Mouse (Mus musculus): ENCODE measurements around the gene Calcrl.
"Not testable (repeated sequence)": the region's sequence is repeated elsewhere in the genome, so short reads cannot be mapped to it uniquely, and the experiment has no call there.

Gene Calcrl

DNA sequence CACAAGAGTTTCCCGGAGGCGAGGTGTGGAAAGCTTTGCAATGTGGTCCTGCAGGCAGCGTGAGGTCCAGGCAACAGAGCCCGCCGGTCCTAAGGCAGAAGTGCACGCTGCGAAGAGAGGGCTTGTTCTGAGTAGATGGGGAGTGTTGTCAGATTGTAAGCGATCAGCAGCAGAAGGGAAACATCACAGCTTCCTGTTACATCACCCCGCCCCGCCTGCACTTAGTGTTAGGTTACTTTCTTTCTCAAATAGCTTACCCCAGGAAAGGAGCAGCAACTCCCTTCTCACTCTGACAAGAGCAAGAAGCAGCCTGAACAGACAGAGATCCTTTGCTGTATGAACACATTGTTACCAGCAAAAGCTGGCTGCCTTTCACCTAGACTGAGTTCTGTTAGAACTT lies at the start of gene Calcrl:
Gene Calcrl (minus strand): TSS at position 274 of the 400 bp plus-strand sequence.
- DNase-seq, result peak; percentile 77

DNA sequence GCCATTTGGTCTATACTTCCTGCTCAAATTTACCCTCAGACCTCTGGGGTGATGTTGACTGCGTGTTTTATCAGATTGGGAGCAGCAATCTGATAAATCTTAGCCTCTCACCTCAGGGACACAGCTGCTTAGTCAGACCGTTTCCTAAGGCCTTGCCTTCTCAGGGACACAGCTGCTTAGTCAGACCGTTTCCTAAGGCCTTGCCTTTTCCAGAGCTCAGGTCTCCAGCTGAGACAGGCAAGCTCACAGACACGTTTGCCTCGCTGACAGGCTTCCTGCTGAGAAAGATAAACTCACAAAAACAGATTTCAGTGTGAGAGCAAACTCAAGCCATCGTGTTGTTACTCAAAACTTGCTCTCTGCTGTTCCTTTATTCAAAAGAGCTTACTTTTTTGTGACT lies 49.4 kb upstream of the Calcrl start:
- no peak for DNase-seq

DNA sequence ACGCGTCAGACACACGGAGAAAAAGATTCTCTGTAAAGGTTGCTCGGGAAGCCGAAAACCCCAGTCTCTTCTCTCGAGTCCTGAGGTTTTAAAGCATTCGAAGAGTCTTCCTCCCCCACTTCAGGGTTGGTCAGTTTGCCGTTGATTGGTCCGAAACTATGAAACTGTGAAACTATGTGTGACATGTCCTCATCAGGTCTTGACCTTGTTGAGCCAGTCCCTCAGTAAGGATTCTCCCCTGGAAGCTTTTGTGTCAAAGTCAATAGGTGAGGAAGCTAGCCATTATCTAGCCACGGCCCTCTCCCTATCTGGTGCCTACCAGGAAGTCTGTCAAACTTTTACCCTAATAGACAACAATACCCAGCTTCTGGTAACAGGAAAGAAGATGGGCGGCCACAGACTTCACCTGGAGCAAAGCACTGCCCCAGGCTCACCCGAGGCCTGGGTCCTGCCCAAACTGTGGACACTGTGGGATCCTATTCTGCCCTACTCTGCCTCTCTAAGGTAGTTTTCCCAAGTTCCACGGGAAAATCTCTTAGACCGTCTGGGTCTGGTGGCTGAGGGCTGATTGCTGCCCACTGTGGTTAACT lies 48.8 kb upstream of the Calcrl start:
- no peak for DNase-seq

DNA sequence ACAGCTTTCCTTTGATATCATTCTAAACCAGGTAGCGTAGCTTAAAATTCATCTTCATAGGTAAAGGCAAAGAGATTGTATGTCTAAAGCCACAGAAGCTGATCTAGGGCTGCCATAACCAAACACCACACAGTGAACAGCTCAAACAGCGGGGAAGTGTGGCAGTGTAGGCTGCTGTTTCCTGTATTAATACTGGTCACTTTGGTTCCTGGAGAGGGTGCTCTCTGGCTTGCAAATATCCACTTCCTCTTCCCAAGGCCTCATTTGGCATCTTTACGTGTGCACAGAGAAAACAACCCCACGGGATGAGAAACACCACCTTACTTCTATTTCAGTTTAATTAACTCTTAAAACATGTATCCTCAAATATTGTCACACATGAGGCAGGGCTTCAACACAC lies 42.2 kb upstream of the Calcrl start:
- no peak for DNase-seq

DNA sequence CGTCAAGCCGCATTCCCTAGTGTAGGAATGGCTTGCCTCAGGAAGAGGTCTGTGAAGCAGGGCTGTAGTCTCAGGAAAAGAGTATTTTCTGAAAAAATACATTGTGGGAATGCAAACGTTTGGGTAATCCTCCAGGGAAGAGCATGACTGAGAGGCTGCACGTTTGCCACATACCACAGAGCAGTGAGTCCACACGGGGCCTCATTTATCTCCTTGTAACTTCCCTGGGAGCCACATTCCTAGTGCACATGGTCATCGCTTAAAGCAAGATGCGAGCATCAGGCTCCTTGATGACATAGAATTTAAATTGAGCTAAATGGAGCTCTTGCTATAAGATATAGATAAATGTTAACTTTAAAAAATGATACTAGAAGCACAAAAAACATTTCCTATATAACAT lies 39.7 kb upstream of the Calcrl start:
- DNase-seq, result no peak

DNA sequence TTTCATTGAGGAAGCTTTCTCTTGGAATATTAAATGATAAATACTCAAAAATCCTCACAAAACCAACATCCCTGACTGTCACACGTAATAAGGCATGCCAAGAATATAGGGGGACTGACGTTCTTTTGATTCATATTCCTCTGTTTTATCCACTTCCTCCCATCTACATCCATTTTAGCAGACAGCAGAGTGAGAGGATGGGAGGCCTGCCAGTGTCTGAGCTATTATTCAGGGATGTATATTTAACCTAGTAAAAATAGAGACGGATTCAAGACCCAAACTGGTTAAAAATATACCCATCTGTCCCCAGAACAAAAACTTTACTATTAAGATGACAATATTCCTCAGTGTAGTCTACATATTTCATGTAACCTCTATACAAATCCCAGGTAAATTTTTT lies 37.2 kb upstream of the Calcrl start:
- DNase-seq, result no peak

DNA sequence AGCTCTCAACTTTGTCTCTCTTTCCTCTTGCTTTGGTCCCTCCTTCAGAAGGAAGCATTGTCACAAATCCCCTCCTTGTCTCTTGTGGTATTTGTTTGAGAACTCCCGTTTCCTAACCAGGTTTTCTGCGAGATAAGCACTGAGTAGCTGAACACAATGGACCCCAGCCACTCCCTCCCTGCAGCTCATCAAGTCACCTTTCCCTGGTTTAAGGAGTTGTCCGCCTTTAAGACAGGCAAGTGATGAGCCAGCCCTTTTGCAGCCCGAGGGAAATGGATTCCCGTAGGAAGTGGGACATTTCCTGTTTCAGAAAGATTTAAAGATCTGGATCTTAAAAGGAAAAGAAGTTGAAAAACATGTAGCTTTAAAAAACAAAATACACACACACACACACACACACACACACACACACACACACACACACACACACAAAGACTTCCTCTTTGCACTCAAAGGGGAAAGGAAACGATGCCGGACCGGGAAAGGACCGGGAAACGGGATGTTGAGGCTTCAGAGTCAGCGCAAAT lies 34.5 kb upstream of the Calcrl start:
- no peak for DNase-seq

DNA sequence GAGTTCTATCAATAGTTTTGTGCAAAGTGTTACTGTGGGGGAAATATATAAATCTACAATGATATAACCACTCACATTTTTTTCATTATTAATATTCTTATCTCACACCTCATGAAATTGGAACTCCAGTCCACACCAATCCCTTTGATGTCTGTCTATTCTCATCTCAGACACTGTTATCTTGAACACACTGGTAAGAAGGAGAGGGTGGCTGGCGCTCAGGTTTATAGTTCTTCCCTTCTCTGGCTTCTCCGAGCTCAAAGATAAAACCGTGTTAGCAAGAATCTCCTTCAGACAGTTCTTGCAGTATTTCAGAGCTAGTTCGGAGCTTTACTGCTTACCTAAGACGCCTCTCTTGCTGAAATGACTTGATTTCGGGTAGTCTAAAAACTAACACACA lies 32.0 kb upstream of the Calcrl start:
- no peak for DNase-seq

DNA sequence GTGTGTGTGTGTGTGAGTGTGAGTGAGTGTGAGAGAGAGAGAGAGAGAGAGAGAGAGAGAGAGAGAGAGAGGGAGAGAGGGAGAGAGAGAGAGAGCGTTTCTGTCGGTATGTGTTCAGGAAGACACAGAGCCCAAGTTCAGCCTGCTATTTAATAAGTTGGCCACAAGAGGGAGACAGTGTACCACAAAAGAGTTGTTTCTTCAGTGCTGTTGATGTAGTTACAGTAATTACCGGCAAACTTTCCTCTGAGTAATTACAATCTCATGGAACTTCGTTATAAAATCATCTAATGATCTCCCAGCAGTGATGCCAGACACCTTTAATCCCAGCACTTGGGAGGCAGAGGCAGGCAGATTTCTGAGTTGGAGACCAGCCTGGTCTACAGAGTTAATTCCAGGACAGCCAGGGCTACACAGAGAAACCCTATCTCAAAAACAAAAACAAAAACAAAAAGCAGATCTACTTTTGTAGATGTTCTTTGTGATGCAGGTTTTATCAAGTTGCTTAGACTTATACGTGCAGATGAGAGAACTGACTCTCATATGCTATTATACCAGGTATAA lies 30.1 kb upstream of the Calcrl start:
- peak; percentile 50 for DNase-seq

DNA sequence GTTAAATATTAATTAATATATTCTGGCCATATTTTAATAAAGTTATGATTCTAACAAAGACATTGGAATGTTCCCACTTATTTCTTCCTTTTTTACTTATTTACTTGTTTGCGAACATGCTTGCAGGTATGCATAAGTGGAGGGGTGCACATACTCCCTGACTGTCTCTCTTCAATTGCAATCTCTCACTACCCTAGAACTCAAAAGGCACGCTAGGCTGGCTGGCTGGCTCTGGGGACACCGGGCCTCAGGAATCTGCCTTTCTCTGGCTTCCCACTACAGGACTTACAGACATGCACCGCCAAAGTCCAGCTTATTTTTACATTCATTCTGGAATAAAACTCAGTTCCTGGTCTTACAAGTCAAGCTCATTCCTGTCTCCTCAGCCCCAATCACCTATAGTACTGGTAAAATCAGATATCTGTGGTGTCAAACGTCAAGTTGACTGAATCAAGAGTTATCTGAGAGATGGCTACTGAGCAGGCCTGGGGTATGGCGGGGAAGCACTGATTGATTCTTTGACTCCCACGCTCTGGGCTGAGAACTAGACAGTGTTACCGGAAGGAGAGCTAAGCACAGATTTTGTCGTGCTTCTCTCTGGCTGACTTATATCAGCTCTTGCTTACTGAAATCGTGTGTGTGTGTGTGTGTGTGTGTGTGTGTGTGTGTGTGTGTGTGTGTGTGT lies 29.5 kb upstream of the Calcrl start:
- no peak for DNase-seq

DNA sequence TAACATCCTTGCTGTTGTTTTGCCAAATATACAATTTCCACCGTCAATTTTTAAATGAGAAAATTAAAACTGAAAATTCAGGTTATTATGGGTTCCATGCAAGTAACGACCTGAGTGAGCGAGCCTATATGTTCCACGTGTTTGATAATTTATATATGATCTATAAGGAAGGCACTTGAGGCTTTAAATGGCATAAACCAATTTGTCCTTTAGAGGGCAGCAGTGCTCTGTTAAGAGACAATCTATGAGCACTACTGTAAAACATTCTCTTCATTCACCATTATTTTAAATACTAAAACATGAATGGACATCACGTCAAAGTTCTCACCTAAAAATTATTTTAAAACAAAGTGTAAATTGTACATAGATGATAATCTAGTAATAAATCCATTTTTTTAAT lies 28.8 kb upstream of the Calcrl start:
- DNase-seq, result peak; percentile 23

DNA sequence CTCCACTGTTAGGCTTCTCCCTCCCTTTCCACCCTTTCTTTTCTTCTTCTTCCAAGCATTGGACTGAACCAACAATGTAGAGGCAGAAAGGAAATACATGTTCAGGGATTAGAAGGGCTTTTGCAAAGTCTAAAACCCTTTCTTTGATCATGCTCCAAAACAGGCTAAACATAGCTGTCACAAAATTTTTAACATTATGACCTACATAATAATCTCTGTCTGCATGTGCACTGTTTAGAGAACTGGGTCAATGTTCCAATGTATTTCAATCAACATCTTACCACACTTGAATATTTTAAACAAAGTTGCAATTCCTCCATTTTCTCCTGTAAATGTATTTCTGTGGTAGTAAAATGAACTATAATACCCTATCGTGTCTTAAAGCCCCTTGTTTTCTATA lies 20.3 kb upstream of the Calcrl start:
- DNase-seq, result no peak

DNA sequence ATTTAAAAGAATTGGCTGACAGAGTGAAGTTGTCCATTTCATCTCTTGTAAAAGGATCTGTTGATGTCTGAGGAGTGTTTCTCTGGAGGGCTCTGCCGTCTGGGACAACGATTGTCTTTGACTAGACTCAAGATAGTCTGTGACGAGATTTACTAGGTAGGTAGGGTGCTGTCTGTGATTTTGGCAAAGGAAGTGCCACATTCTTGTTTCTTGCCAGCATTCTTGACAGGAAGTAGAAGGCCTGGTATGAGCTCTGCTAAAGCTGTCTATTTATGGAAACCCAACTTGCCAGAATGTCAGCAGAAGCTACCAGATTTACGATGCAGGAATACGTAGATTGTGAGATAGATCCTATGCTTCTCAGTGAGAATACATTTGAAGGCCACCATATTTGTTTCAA lies 16.7 kb upstream of the Calcrl start:
- no peak for DNase-seq

DNA sequence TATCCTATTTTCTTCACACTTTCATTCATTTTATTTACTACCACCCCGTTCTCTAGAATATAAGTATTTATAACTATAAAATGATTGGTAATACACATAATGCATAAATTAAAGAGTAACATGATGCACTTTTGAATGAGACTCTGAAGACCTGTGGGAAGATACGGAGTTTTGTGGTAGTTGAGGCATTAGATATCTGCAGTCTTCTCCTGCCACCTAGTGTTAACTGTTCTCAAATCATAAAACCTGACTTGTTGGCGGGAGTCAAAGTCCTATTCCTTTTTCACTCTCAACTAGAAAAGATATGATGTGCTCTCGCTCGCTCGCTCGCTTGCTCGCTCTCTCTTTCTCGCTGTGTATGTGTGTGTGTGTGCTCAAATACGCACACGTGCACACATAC lies 4.5 kb upstream of the Calcrl start:
- DNase-seq, result peak; percentile 14

DNA sequence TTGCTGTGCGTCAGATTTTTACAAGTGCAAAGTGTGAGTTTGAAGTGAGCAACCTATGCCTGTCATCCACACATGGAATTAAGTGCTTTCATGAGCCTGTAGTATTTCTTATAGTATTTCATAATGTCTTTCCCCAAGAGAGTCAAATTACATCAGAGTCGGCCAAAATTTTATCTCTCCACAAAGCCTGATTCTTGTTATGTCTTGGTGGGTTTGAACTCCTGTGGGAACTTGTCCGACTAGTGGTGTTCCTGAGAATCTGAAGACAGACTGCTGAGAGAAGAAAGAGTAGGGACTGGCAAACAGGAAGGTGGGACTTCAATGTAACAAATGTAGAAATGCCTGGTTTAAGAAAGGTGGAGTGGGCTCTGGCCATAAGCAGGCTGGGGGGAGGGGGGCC lies 3.6 kb upstream of the Calcrl start:
- no peak for DNase-seq

DNA sequence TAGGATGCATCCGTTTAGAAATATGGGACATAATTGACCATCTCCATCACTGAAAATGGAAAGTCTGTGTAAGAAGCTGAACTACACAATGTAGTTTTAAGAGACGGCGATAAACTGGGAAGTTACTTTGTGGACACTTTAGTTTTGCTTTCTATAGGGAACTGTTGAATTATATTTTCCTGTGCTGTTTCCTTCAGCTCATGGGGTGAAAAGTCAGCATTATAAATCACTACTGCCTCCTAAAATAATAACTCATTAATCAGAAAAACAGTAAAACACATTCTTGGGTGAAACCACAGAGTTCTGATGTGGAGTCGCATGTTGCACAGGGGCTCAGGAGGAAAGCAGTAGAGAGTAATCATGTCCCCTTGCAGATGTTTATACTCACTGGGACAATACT lies 1.3 kb upstream of the Calcrl start:
- no peak for DNase-seq

DNA sequence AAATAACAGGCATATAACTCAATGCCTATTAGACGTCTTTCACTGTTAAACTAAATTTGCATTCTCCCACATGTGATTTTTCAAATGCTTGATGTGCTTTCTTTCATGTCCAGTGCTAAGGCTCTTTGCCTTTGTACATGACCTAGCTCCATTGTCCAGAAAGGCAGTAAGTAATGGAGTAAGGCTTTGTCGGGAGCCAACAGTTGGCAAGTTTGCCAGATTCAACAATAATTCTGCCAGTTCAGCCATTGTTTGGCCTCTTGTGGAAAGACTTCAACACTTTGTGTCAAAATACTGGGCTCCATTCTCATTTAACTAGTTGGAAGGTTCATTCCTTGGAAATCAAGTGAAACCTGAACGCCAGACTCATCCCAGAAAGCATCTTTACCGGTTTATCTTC lies 8.7 kb downstream of the Calcrl start:
- no peak for DNase-seq

DNA sequence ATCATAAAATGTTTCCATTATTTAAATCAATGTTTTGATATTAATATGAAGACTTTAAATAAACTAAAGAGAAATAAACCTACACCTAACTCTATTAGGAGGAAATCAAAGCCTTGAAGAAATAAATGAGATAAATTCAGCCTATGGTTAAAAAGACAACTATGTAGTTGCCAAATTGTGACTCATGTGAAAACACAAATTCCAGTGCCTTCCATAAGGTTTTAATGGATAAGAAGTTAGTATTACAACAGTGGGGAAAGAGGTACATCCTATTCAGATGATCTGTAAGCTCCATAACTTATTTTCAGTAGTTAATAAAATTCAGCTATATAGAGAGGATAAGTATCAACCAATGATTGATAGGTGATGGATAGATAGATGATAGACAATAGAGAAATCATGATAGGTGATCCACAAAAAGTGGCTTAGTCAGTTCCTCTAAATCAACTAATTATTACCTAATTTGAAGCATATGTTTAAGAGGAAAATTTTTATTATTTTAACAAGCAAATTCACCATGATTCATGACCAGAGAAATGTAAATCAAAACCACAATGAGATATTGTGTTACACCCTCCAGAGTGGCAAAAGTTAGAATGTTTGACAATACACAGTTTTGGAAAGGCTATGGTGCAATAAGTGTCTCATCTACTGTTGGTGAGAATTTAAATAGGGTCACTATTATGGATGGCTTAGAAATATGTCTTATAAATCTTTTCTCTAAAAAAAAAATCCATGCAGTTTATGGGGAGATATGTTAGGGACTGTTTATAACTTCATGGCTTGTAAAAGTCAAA lies 15.2 kb downstream of the Calcrl start:
- no peak for DNase-seq

DNA sequence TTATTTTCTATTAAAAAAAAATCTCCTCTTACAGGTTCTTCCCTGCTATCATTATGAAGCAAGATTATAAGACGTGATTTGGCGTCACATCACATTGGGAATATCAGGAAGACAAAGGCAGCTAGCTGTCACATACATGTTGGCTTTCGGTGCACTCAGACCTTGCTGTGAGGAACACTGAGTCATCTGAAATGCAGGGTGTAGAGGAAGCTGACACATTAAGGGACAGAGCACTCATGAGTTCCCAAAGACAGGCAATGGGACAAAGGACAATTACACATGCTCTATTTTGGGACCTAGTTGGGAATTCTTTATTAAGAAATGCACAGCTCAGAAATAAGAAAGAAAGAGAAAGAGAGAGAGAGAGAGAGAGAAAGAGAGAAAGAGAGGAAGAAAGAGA lies 20.4 kb downstream of the Calcrl start:
- DNase-seq, result no peak

DNA sequence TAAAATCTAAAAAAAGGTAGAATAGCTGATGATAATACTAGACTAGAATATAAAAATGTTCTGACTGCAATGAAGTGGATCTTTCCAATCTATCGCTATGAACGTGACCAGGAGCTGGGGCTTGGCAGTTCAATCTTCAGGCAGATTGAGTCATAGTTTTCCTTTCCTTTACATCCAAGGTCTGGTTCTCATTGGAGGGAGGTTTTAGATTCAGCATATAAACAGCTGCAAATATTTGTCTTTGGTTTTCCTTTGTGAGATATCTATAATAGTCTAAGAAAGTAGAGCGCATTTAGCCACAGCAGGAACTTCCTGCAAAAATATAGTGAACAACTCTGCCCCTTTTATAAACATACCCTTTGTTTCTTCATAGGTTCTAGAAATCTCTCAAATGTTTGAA lies 22.5 kb downstream of the Calcrl start:
- DNase-seq, result no peak

DNA sequence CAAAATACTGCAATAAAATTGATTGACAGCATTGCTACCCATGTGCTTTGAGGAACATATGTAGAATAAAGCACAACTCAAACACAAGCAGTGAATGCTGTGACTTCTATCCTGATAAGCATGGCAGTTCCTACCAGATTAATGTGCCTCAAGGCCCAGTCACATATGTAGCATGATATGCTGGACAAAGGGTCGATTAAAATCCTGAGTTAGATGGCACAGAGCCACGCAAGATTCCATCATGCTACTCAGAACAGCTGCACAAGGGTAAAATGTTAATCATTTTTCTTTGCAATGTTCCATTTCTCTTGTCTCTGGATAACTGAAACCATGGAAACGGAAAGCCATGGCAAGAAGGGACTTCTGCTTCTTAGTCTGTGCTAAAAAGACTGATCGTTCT lies 28.7 kb downstream of the Calcrl start:
- no peak for DNase-seq

DNA sequence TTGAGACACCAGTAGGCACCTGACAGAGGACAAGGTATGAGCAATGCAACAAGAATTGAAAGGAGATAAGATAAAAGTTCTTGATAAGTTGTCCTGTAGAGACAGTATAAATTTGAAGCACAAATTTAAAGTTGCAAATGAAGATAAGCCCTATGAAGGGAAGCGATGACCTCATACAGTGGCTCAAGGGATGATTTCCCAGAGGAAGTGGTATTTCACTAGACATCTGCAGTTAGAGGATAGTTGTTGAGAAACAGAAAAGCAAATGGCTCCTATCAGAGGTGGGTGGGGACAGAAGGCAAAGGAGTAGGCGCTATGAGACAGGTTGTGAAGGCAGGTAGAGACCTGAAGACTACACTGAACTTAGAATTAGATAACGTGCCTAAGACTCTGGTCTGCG lies 32.0 kb downstream of the Calcrl start:
- DNase-seq, result no peak

DNA sequence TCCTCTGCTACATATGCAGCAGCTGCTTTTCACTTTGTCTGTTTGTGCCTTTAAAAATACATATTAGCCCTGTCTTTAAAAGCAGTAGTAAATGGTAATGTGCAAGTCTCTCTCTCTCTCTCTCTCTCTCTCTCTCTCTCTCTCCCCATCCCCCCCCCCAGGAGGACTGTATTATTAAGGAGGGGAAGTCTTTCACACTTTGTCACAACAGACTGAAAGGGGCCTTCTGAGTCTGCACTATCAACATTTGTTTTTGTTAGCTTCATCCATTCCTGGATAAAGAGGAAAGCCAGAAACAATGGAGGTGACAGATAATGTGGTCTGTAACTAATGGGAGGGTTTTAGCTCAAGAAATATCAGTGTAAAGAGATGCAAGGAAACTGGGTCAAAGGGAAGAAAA lies 36.1 kb downstream of the Calcrl start:
- DNase-seq, result no peak

DNA sequence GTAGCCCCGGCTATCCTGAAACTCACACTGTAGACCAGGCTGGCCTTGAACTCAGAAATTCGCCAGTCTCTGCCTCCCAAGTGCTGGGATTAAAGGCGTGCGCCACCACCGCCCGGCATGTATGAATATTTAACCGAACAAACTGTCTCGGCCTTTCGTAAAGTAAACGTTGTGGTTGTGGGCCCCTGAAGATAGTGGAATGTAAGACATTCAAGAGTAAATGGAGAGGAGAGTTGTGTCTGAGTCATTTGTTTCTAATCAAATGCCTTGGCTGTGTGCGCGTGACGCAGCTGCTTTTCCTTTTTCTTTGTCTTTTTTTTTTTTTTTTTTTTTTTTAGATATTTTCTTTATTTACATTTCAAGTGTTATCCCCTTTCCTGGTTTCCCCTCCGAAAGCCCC lies 36.7 kb downstream of the Calcrl start:
- not testable (repeated sequence) for DNase-seq
